Mouse (Mus musculus) cortical plate, adult 2 months (tissue): ENCODE results near the gene Ascl4. TPM values are rescaled to one million over a fixed set of nuclear protein-coding genes. Genes with fewer than 3 reads are reported as not detected.

ENCODE experiments used
- H3K27ac ChIP-seq: fragments of 200-500 bp; 2 replicates; pipeline ENCODE4 v1.5.1; 2012; ENCODE audit warnings: low read length, control low read depth, inconsistent platforms; ENCODE audit not compliant: insufficient read depth
- H3K4me1 ChIP-seq: fragments of 200-500 bp; 2 replicates; pipeline ENCODE4 v1.6.1; 2011; ENCODE audit warnings: low read length; ENCODE audit not compliant: control insufficient read depth, insufficient read depth
- H3K4me3 ChIP-seq: fragments of 200-500 bp; 2 replicates; pipeline ENCODE4 v1.5.1; 2011; ENCODE audit warnings: mild to moderate bottlenecking, low read length, control low read depth; ENCODE audit not compliant: insufficient read depth
- CTCF ChIP-seq: fragments of 200-500 bp; IDR thresholded peaks from 2 replicates; pipeline ENCODE4 v1.5.1; 2011; ENCODE audit warnings: mild to moderate bottlenecking, control low read depth, low read length; ENCODE audit not compliant: insufficient read depth; ENCODE audit errors: extremely low read depth
- POLR2A ChIP-seq: fragments of 200-500 bp; IDR thresholded peaks from 2 replicates; pipeline ENCODE4 v1.6.1; 2011; ENCODE audit warnings: mild to moderate bottlenecking, low read length, control low read depth; ENCODE audit not compliant: insufficient read depth; ENCODE audit errors: extremely low read depth
- polyA plus RNA-seq: library from polyadenylated mRNA; depleted of rRNA; stranded (reverse); fragments of >200 nt; gene quantifications from 2 replicates; pipeline ENCODE4 v1.2.3, GENCODE M21; 2012; rRNA removed

Ascl4 gene
- 0.29 and 0.53 TPM in 2 replicates for polyA plus RNA-seq

DNA sequence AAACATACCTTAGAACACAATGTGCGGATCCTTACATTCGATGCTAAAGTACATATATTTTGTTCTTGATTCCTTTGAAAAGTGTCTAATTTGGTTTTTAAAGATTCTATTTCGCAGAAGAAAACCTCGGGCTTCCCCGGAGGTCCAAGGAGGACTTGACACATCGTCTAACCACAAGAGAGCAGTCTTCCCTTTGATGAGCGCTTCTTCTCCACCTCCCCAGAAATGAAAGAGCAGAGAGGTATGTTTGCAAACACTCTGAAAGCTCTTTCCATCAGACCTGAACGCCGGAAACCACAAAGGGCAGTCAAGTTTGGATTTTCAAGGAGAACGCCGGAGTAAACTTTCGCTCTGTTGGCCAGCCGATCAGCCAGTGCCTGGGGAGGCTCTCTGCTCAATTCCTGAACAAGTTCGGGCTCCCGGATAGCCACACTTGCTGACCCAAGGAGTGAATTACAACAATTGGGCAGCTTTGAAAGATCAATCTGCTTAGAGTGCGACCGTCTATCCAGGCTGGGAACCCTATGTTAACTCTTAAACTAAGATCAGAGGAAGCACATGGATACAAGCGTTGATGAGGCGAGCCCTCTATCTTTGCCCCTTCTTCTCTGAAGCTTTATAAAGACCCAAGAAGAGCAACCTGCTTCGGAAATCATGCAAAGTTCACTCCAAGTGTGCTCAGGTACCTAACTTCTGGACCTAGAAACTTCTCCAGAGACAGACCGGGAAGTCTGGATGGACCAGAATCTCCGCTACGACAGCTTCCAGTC is at the start of gene Ascl4:
TSS of gene Ascl4 (plus strand) at position 6 of the 770 bp plus-strand sequence.
- Histone ChIP-seq H3K27ac (no peak within 1 kb of the TSS), H3K4me1 (peaks cover 4% of the 10 kb centered on the region), H3K4me3 (peak within 1 kb of the TSS; percentile 39)
- no peak for TF ChIP-seq POLR2A
- no peak for TF ChIP-seq CTCF

DNA sequence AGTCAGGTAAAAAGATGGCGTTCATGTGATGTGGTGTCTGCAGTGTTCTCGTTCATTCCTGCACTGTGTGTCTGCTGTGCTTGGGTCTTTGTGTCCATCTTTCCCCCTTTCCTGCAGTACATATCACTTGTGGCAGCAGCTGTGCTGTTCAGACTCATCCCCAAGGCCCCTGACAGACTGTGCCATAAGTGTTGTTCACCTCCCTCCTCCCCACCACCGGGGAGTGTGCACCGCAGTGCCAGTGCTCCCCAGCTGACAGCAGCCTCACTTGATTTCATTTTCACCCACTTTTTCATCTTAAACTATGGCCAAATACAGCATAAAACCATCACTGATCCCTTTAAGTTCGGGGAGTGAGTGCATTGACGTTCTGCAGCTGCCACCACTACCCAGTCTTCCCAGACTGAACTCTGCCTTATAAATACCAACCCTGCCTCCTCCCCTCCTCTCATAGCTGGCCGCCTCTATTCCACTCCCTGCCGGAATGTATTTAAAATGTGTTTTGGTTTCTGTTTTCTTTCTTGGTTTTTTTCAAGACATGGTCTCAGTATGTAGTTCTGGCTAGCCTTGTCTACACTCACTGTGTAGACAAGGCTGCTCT is 47.5 kb upstream of the Ascl4 start:
- H3K27ac ChIP-seq, result no peak overlapping the region
- no peaks in the 10 kb centered on the region for H3K4me1 ChIP-seq
- TF ChIP-seq POLR2A, result no peak
- no peak overlapping the region for H3K4me3 ChIP-seq

DNA sequence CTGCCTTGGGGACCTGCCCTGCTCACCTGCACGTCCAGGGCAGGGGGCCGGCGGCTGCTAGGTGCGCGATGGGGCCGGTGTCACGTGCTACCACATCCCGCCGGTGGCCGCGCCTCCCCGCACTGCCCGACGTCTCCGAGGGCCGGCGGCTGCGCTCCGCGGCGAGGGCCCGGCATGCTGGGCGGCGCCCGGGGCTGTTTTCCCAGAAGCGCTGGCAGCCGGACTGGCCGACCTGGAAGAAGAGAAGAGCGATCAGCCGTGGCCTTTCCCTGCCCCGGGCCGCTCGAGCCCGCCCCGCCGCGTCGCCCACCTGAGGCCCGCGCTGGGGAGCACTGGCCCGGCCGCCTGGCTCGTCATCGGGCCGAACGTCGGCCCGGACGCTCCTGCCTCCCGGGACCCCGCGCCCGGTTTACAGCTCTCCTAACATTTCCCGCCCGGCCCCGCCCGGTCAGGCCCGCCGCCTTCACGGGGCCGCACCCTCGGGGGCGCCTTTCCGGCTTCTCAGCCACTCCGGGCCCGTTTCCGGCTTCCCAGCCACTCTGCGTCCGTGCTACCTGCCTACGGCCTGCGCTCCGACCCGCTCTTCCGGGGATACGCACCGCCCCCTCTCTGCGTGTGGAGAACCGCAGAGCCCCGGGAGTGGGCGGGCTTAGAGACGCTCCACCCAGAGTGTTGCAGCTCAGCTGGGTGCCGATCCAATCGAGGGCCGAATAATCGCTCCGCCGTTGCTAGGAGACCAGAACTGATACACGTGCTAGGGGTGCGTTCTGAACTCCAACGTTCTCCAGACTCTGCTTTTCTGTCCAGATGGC is 10.8 kb upstream of the Ascl4 start, which contains the start of gene Prdm4:
TSS of gene Prdm4 (minus strand) at position 645 of the 812 bp plus-strand sequence.
- H3K4me3 ChIP-seq, result peak within 1 kb of the TSS; percentile 37
- H3K27ac ChIP-seq, result peak within 1 kb of the TSS; percentile 59; the same call in 1 of the 2 replicates
- TF ChIP-seq CTCF, result no peak
- H3K4me1 ChIP-seq, result peaks cover 3% of the 10 kb centered on the region; the same call in 1 of the 2 replicates

GRCm38 (mm10) chr10:85928499-85929207 is 1.2 kb downstream of the Ascl4 start:
- peak; percentile 52; the same call in 1 of the 2 replicates for TF ChIP-seq POLR2A
- peak; percentile 18; the same call in 1 of the 2 replicates for TF ChIP-seq CTCF
- Histone ChIP-seq H3K4me3 (peak overlapping the region; percentile 39), H3K27ac (no peak overlapping the region), H3K4me1 (peaks cover 4% of the 10 kb centered on the region)

DNA sequence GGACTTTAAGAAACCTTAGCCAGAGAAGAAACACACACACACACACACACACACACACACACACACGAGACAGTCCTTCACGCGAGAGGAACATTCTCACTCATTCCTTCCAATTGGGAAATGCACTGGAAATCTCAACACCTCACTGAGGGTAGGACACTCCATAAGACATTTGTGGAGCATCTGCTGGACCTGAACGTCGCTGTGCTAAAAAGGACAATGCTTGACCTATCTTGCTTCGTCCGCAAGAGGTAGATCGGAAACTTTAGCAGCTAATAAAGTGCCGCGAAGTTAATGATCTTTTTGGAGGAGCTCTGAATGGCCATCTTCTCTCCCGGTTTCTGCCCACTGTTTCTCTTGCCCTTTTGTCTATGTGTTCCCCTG is 1.7 kb downstream of the Ascl4 start:
- Histone ChIP-seq H3K27ac (no peak overlapping the region), H3K4me1 (peaks cover 4% of the 10 kb centered on the region), H3K4me3 (peak overlapping the region; percentile 39)
- TF ChIP-seq CTCF, result no peak
- TF ChIP-seq POLR2A, result no peak

- Histone ChIP-seq H3K27ac (no peak overlapping the region), H3K4me3 (no peak overlapping the region), H3K4me1 (peaks cover 4% of the 10 kb centered on the region)
- TF ChIP-seq POLR2A, result no peak
- no peak for TF ChIP-seq CTCF
Measured at GRCm38 (mm10) chr10:85929962-85930361, 2.5 kb downstream of the Ascl4 start.

DNA sequence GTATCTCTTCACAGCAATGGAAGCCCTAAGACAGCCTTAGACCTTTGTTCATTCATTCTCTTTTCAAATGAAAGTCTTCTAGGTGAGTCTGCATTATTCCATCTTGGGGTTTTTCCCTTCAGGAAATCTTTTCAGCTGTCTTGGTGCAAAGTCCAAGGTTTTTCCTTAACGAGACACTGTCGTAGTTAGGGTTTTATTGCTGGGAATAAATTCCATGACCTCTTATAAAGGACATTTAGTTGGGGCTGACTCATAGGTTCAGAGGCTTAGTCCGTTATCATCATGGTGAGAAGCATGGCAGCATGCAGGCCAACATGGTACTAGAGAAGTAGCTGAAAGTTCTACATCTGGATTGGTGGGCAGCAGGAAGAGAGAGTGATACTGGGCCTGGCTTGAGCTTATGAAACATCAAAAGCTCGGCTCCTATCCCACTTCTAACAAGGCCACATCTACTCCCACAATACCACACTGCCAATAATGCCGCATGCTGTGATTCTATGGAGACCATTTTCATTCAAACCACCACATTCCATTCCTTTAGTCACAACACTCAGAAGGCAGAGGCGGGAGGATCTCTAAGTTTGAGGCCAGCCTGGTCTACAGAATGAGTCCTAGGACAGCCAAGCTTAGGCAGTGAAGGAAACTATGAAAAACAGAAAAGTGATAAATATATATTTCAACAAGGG is 8.9 kb downstream of the Ascl4 start:
- H3K27ac ChIP-seq, result no peak overlapping the region
- TF ChIP-seq CTCF, result no peak
- TF ChIP-seq POLR2A, result no peak
- H3K4me1 ChIP-seq, result no peaks in the 10 kb centered on the region
- no peak overlapping the region for H3K4me3 ChIP-seq

DNA sequence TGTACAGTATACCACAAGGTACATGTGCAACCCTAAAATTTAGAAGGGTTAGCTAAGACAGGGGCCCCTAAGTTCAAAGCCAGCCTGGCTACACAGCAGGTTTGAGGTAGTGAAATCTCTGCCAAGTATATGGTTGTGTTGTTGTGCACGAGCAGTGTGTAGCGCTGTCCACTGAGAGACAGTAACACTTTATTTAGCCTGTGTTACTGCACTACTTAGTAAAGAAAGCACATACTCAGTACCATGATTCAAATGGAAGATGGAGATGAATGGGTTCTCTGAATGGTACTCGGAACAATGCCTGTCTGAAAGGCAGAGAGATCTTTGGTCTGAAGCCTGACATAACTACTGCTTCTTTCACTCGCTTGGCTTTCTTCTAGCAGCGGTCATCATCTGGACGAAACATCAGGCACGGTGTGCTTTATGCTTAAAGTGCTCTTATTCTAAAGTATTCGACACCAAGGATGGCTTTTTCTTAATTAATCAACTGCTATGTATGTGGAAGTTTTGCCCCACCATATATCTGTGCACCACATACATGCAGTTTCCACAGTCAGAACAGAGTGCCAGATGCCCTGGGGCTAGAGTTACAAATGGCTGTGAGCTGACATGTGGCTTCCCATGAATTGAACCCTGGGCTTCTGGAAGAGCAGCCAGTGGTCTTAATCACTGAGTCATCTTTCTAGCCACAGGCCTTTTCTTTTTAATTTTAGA is 21.2 kb downstream of the Ascl4 start:
- no peak for TF ChIP-seq CTCF
- TF ChIP-seq POLR2A, result no peak
- Histone ChIP-seq H3K27ac (no peak overlapping the region), H3K4me3 (no peak overlapping the region), H3K4me1 (no peaks in the 10 kb centered on the region)
